Mouse (Mus musculus) lung, embryonic 16.5 days (tissue): ENCODE results near the gene Tjp3. TPM values are rescaled to one million over a fixed set of nuclear protein-coding genes. Genes with fewer than 3 reads are reported as not detected.

ENCODE experiments used
- ATAC-seq: fragments of 200-750 bp; cut with Nextera tagmentation; 2 replicates; pipeline ENCODE4 v1.8.0; 2017; ENCODE audit warnings: low read depth, mild to moderate bottlenecking, moderate library complexity
- H3K27ac ChIP-seq: fragments of 300-500 bp; sonication (generic); 2 replicates; pipeline ENCODE4 v1.5.1; 2014; ENCODE audit warnings: mild to moderate bottlenecking, control low read depth, low read length
- H3K27me3 ChIP-seq: fragments of 300-500 bp; sonication (generic); 2 replicates; pipeline ENCODE4 v1.6.1; 2014; ENCODE audit warnings: low read depth, low read length, mixed read lengths; ENCODE audit not compliant: control insufficient read depth, insufficient read depth
- H3K36me3 ChIP-seq: fragments of 300-500 bp; sonication (generic); 2 replicates; pipeline ENCODE4 v1.6.1; 2014; ENCODE audit warnings: low read length; ENCODE audit not compliant: control insufficient read depth, insufficient read depth
- H3K4me1 ChIP-seq: fragments of 300-500 bp; sonication (generic); replicated peaks from 2 replicates; pipeline ENCODE4 v1.6.1; 2014; ENCODE audit warnings: low read length, mixed read lengths; ENCODE audit not compliant: control insufficient read depth, insufficient read depth
- H3K4me2 ChIP-seq: fragments of 300-500 bp; sonication (generic); 2 replicates; pipeline ENCODE4 v1.6.1; 2014; ENCODE audit warnings: low read depth, low read length, control low read depth
- H3K4me3 ChIP-seq: fragments of 300-500 bp; sonication (generic); 2 replicates; pipeline ENCODE4 v1.5.1; 2014; ENCODE audit warnings: mild to moderate bottlenecking, low read length, control low read depth
- H3K9ac ChIP-seq: fragments of 300-500 bp; sonication (generic); 2 replicates; pipeline ENCODE4 v1.6.1; 2014; ENCODE audit warnings: low read length, control low read depth
- H3K9me3 ChIP-seq: fragments of 300-500 bp; sonication (generic); 2 replicates; pipeline ENCODE4 v1.6.1; 2016; ENCODE audit warnings: low read length; ENCODE audit not compliant: control insufficient read depth
- WGBS: fragments of 180-500 bp; shearing (Covaris S2); extraction: QIAGEN DNeasy Blood & Tissue Kit; methylation state at CpG from one replicate; pipeline ENCODE4 v1.1.7; 2014; 5-methylcytosine and 5-hydroxymethylcytosine counted together
- polyA plus RNA-seq: library from polyadenylated mRNA; unstranded; fragments of >200 nt; fragmentation: Nextera tagmentation; extraction: Ambion mirVana; gene quantifications from 2 replicates; pipeline ENCODE4 v1.2.1, GENCODE M21; 2015

The Tjp3 gene
- polyA plus RNA-seq = 29.3 and 32.9 TPM in 2 replicates

- peak within 1 kb of the TSS; percentile 44 for H3K4me3 ChIP-seq
- peak within 1 kb of the TSS; percentile 92 for H3K27ac ChIP-seq
- no peaks in the 10 kb centered on the region for H3K36me3 ChIP-seq
- peak within 1 kb of the TSS; percentile 55 for H3K4me2 ChIP-seq
- no peaks in the 10 kb centered on the region for H3K9me3 ChIP-seq
- H3K9ac ChIP-seq = peak within 1 kb of the TSS; percentile 43
- WGBS = 51% methylated on average over 9 of the region's 9 CpGs
- H3K4me1 ChIP-seq = peaks cover 28% of the 10 kb centered on the region
- no peak for ATAC-seq
- H3K27me3 ChIP-seq = peaks cover 4% of the 10 kb centered on the region; the same call in 1 of the 2 replicates
Measured at GRCm38 (mm10) chr10:81291511-81292104, at the start of gene Tjp3. Gene Tjp3, minus strand, starts transcription at chr10:81291581.

GRCm38 (mm10) chr10:81340551-81341332 is 49.4 kb upstream of the Tjp3 start:
- Histone ChIP-seq H3K4me3 (no peak overlapping the region), H3K9me3 (no peaks in the 10 kb centered on the region), H3K27ac (no peak overlapping the region), H3K4me2 (no peak overlapping the region), H3K27me3 (peaks cover 36% of the 10 kb centered on the region), H3K4me1 (peaks cover 16% of the 10 kb centered on the region), H3K36me3 (0 out of 2 replicates have a peak, but pooled peaks cover 2% of the 10 kb centered on the region), H3K9ac (no peak overlapping the region)
- 45% methylated on average over 17 of the region's 17 CpGs for WGBS
- ATAC-seq = no peak

- H3K9ac ChIP-seq = 0 out of 2 replicates have a peak overlapping the region, but pooled peaks have one; percentile 45
- peaks cover 10% of the 10 kb centered on the region for H3K27me3 ChIP-seq
- H3K36me3 ChIP-seq = no peaks in the 10 kb centered on the region
- no peaks in the 10 kb centered on the region for H3K9me3 ChIP-seq
- ATAC-seq = no peak
- 92% methylated on average over 4 of the region's 4 CpGs for whole genome bisulfite sequencing
- H3K4me2 ChIP-seq = peak overlapping the region; percentile 14; the same call in 1 of the 2 replicates
- no peak overlapping the region for H3K4me3 ChIP-seq
- peaks cover 22% of the 10 kb centered on the region for H3K4me1 ChIP-seq
- peak overlapping the region; percentile 97 for H3K27ac ChIP-seq
Measured at GRCm38 (mm10) chr10:81336558-81336957, 45.2 kb upstream of the Tjp3 start.

GRCm38 (mm10) chr10:81335393-81336340 is 44.3 kb upstream of the Tjp3 start:
- H3K9ac ChIP-seq = peak overlapping the region; percentile 58

GRCm38 (mm10) chr10:81334324-81334723 is 42.9 kb upstream of the Tjp3 start:
- no peak overlapping the region for H3K4me3 ChIP-seq
- H3K4me2 ChIP-seq = no peak overlapping the region
- H3K27ac ChIP-seq = peak overlapping the region; percentile 97
- H3K27me3 ChIP-seq = peaks cover 5% of the 10 kb centered on the region
- WGBS = 76% methylated on average over 11 of the region's 11 CpGs
- H3K9me3 ChIP-seq = no peaks in the 10 kb centered on the region
- no peaks in the 10 kb centered on the region for H3K36me3 ChIP-seq
- H3K9ac ChIP-seq = peak overlapping the region; percentile 58
- peaks cover 35% of the 10 kb centered on the region for H3K4me1 ChIP-seq
- no peak for ATAC-seq

More at GRCm38 (mm10) chr10:81335393-81336340, 44.3 kb upstream of the Tjp3 start:
- H3K4me1 ChIP-seq = peaks cover 24% of the 10 kb centered on the region
- H3K9me3 ChIP-seq = no peaks in the 10 kb centered on the region
- peak; percentile 80 for ATAC-seq
- H3K4me3 ChIP-seq = no peak overlapping the region
- H3K27me3 ChIP-seq = peaks cover 5% of the 10 kb centered on the region
- peak overlapping the region; percentile 43 for H3K4me2 ChIP-seq
- WGBS = 33% methylated on average over 17 of the region's 19 CpGs
- H3K36me3 ChIP-seq = no peaks in the 10 kb centered on the region
- H3K27ac ChIP-seq = peak overlapping the region; percentile 97

- WGBS = 29% methylated on average over 29 of the region's 29 CpGs
- peak overlapping the region; percentile 31; the same call in 1 of the 2 replicates for H3K9ac ChIP-seq
Measured at GRCm38 (mm10) chr10:81332277-81332676, 40.9 kb upstream of the Tjp3 start.

GRCm38 (mm10) chr10:81330007-81330406 is 38.6 kb upstream of the Tjp3 start:
- H3K4me3 ChIP-seq = peak overlapping the region; percentile 8; the same call in 1 of the 2 replicates
- peaks cover 42% of the 10 kb centered on the region for H3K4me1 ChIP-seq
- peak overlapping the region; percentile 37 for H3K4me2 ChIP-seq
- peaks cover 20% of the 10 kb centered on the region for H3K36me3 ChIP-seq
- peak; percentile 2 for ATAC-seq
- H3K9me3 ChIP-seq = no peaks in the 10 kb centered on the region
- peak overlapping the region; percentile 52 for H3K9ac ChIP-seq
- peak overlapping the region; percentile 94 for H3K27ac ChIP-seq
- peaks cover 5% of the 10 kb centered on the region for H3K27me3 ChIP-seq
- 41% methylated on average over 4 of the region's 4 CpGs for WGBS

More at GRCm38 (mm10) chr10:81332277-81332676, 40.9 kb upstream of the Tjp3 start:
- H3K27me3 ChIP-seq = peaks cover 5% of the 10 kb centered on the region
- H3K4me3 ChIP-seq = no peak overlapping the region
- peaks cover 52% of the 10 kb centered on the region for H3K4me1 ChIP-seq
- no peaks in the 10 kb centered on the region for H3K9me3 ChIP-seq
- no peak for ATAC-seq
- H3K36me3 ChIP-seq = no peaks in the 10 kb centered on the region
- no peak overlapping the region for H3K27ac ChIP-seq
- H3K4me2 ChIP-seq = 0 out of 2 replicates have a peak overlapping the region, but pooled peaks have one; percentile 14

- peak; percentile 85 for ATAC-seq
- peak overlapping the region; percentile 94 for H3K27ac ChIP-seq
- peaks cover 27% of the 10 kb centered on the region for H3K36me3 ChIP-seq
- 45% methylated on average over 10 of the region's 10 CpGs for WGBS
- H3K9ac ChIP-seq = peak overlapping the region; percentile 52
- peaks cover 35% of the 10 kb centered on the region for H3K4me1 ChIP-seq
- H3K27me3 ChIP-seq = peaks cover 5% of the 10 kb centered on the region
- H3K4me2 ChIP-seq = peak overlapping the region; percentile 37
- no peaks in the 10 kb centered on the region for H3K9me3 ChIP-seq
- peak overlapping the region; percentile 33 for H3K4me3 ChIP-seq
Measured at GRCm38 (mm10) chr10:81329194-81329975, 38.0 kb upstream of the Tjp3 start.
